Comparison of ENCODE assay signal across 8 mouse cellular contexts in genomic region chr19:61225526-61226400, GRCm38 (mm10). TPM values are rescaled to one million over a fixed set of nuclear protein-coding genes. Genes with fewer than 3 reads are reported as not detected.
DNase-seq lines count a peak whose midpoint lies in the region; ATAC-seq and TF ChIP-seq lines count a peak whose summit lies in the region.

No protein-coding gene starts in this region.

- ATAC-seq in intestine, postnatal 0 days, result peak; percentile 48

- no peaks in the 10 kb centered on the region for H3K9me3 ChIP-seq in intestine, postnatal 0 days (ENCODE audit: control insufficient read depth)
- H3K9me3 ChIP-seq in midbrain, embryonic 10.5 days (replicated peaks), result peaks cover 25% of the 10 kb centered on the region

- no peak for TF ChIP-seq CTCF in bone marrow, adult 2 months (IDR thresholded peaks at IDR 0.05; ENCODE audit: control insufficient read depth, insufficient read depth, low read length)
- TF ChIP-seq CTCF in intestine, postnatal 0 days (IDR thresholded peaks at IDR 0.05; ENCODE audit: low read depth), result no peak

- intact Hi-C loops in left cerebral cortex, postnatal 4 days (cut with DNase I), result loop anchor here (10.0 kb wide), 1 partner anchor 331 kb away; no protein-coding TSS in a partner anchor

- peak; percentile 91 for DNase-seq in embryo, embryonic 9.5 days (ENCODE audit: extremely low spot score)
- DNase-seq in gastrocnemius, postnatal 25 days, result peak; percentile 20
- peak; percentile 90 for DNase-seq in left cerebral cortex, postnatal 4 days
- peak; percentile 89 for DNase-seq in midbrain, embryonic 10.5 days (ENCODE audit: low spot score)
- peak; percentile 30 for DNase-seq in spleen, adult 12 weeks (ENCODE audit: low spot score)
- no peak for DNase-seq in adipocyte (ENCODE audit: low spot score)

- H3K27me3 ChIP-seq in intestine, postnatal 0 days (replicated peaks; ENCODE audit: control insufficient read depth, insufficient read depth, low read length), result no peaks in the 10 kb centered on the region
- H3K27me3 ChIP-seq in midbrain, embryonic 10.5 days (ENCODE audit: low read depth, poor library complexity, severe bottlenecking), result no peaks in the 10 kb centered on the region

- 0 out of 2 replicates have a peak overlapping the region, but pooled peaks have one; percentile 42 for H3K9ac ChIP-seq in intestine, postnatal 0 days (ENCODE audit: low read depth, low read length)

- peak overlapping the region; percentile 78 for H3K4me2 ChIP-seq in intestine, postnatal 0 days (replicated peaks; ENCODE audit: low read depth)

- no peak; the same call in 1 of the 2 replicates for TF ChIP-seq POLR2A in bone marrow, adult 2 months (IDR thresholded peaks at IDR 0.05; ENCODE audit: borderline replicate concordance, control insufficient read depth, low read depth, low read length)

- H3K27ac ChIP-seq in bone marrow, adult 2 months (ENCODE audit: control insufficient read depth, insufficient read depth, low read depth, low read length, poor library complexity), result peak overlapping the region; percentile 97
- H3K27ac ChIP-seq in intestine, postnatal 0 days (ENCODE audit: low read depth, low read length), result peak overlapping the region; percentile 95
- peak overlapping the region; percentile 88 for H3K27ac ChIP-seq in midbrain, embryonic 10.5 days (replicated peaks)

- no peaks in the 10 kb centered on the region for H3K36me3 ChIP-seq in intestine, postnatal 0 days (ENCODE audit: control insufficient read depth, insufficient read depth)
- no peaks in the 10 kb centered on the region for H3K36me3 ChIP-seq in midbrain, embryonic 10.5 days

- H3K4me1 ChIP-seq in bone marrow, adult 2 months (ENCODE audit: control insufficient read depth, insufficient read depth, low read length), result peaks cover 5% of the 10 kb centered on the region
- 0 out of 2 replicates have a peak, but pooled peaks cover 3% of the 10 kb centered on the region for H3K4me1 ChIP-seq in intestine, postnatal 0 days (replicated peaks; ENCODE audit: control insufficient read depth, insufficient read depth, low read length)
- peaks cover 27% of the 10 kb centered on the region for H3K4me1 ChIP-seq in midbrain, embryonic 10.5 days

- H3K4me3 ChIP-seq in bone marrow, adult 2 months (replicated peaks; ENCODE audit: control insufficient read depth, low read depth, low read length), result peak overlapping the region; percentile 77
- peak overlapping the region; percentile 44 for H3K4me3 ChIP-seq in intestine, postnatal 0 days (ENCODE audit: low read depth, low read length)
- H3K4me3 ChIP-seq in midbrain, embryonic 10.5 days, result peak overlapping the region; percentile 69

- 25% methylated on average over 70 of the region's 70 CpGs for WGBS in bone marrow, adult 2 months
- 10% methylated on average over 67 of the region's 70 CpGs for WGBS in intestine, postnatal 0 days
- WGBS in midbrain, embryonic 10.5 days, result 7% methylated on average over 70 of the region's 70 CpGs

RNA-seq across cellular contexts. Expression of gene Csf2ra, which starts 2.5 kb away (rescaled TPM):
- polyA plus RNA-seq in bone marrow, adult 2 months (2011; ENCODE audit: insufficient read depth, insufficient read length, low replicate concordance, missing spikeins), result 61.7 and 173 TPM in 2 replicates
- 1 to 10 TPM; 1.3 to 2.1 TPM for total RNA-seq in gastrocnemius, postnatal 25 days (2021)
- polyA plus RNA-seq in intestine, postnatal 0 days (2015; fragmentation: Nextera tagmentation; extraction: Ambion mirVana), result 13.2 and 21.9 TPM in 2 replicates
- total RNA-seq in left cerebral cortex, postnatal 4 days (2021), result 10 to 100 TPM; 55.5 to 58.7 TPM
- 17.1 and 19.9 TPM in 2 replicates for polyA plus RNA-seq in midbrain, embryonic 10.5 days (2016; fragmentation: Nextera tagmentation; extraction: Ambion mirVana)

RNA-seq across cellular contexts. Expression of gene Gm6020, which starts 42.1 kb away (rescaled TPM):
- not detected in 2 replicates for polyA plus RNA-seq in bone marrow, adult 2 months (2011; ENCODE audit: insufficient read depth, insufficient read length, low replicate concordance, missing spikeins)
- total RNA-seq in gastrocnemius, postnatal 25 days (2021), result not detected
- polyA plus RNA-seq in intestine, postnatal 0 days (2015; fragmentation: Nextera tagmentation; extraction: Ambion mirVana), result not detected in 2 replicates
- total RNA-seq in left cerebral cortex, postnatal 4 days (2021), result not detected
- not detected in 2 replicates for polyA plus RNA-seq in midbrain, embryonic 10.5 days (2016; fragmentation: Nextera tagmentation; extraction: Ambion mirVana)

RNA-seq across cellular contexts. Expression of gene Gm7102, which starts 49.7 kb away (rescaled TPM):
- polyA plus RNA-seq in bone marrow, adult 2 months (2011; ENCODE audit: insufficient read depth, insufficient read length, low replicate concordance, missing spikeins), result not detected in 2 replicates
- not detected for total RNA-seq in gastrocnemius, postnatal 25 days (2021)
- polyA plus RNA-seq in intestine, postnatal 0 days (2015; fragmentation: Nextera tagmentation; extraction: Ambion mirVana), result 0.09 TPM in 1 of 2 replicates, not detected in the other
- total RNA-seq in left cerebral cortex, postnatal 4 days (2021), result under 1 TPM; 0.36 to 0.64 TPM
- 0.09 and 0.19 TPM in 2 replicates for polyA plus RNA-seq in midbrain, embryonic 10.5 days (2016; fragmentation: Nextera tagmentation; extraction: Ambion mirVana)
